Mouse (Mus musculus) myocyte (in vitro differentiated cells): ENCODE measurements around the gene Dennd4a. TPM values are rescaled to one million over a fixed set of nuclear protein-coding genes. Genes with fewer than 3 reads are reported as not detected.

Experiments
- H3K27me3 ChIP-seq: one replicate; pipeline ENCODE4 v1.6.1; 2011; ENCODE audit not compliant: control insufficient read depth, insufficient read depth, insufficient read length
- H3K36me3 ChIP-seq: one replicate; pipeline ENCODE4 v1.6.1; 2011; ENCODE audit not compliant: control insufficient read depth, insufficient read depth
- H3K4me2 ChIP-seq: one replicate; pipeline ENCODE4 v1.6.1; 2011; ENCODE audit warnings: low read depth, control low read depth
- H3K4me3 ChIP-seq: one replicate; pipeline ENCODE4 v1.5.1; 2011; ENCODE audit warnings: mild to moderate bottlenecking, control low read depth, moderate library complexity
- H3K79me2 ChIP-seq: one replicate; pipeline ENCODE4 v1.6.1; 2011; ENCODE audit not compliant: control insufficient read depth, insufficient read depth
- H3ac ChIP-seq: one replicate; pipeline ENCODE4 v1.6.1; 2011; ENCODE audit not compliant: control insufficient read depth, insufficient read length
- CEBPB ChIP-seq: IDR thresholded peaks from 2 replicates; pipeline ENCODE4 v1.6.1; 2011; ENCODE audit warnings: mild to moderate bottlenecking, moderate library complexity; ENCODE audit not compliant: poor library complexity, insufficient read depth, severe bottlenecking
- E2F4 ChIP-seq: IDR thresholded peaks from one replicate; pipeline ENCODE4 v1.6.1; 2011; ENCODE audit warnings: mild to moderate bottlenecking, control low read depth, moderate library complexity; ENCODE audit not compliant: insufficient read depth
- MAX ChIP-seq: IDR thresholded peaks from one replicate; pipeline ENCODE4 v1.6.1; 2011; ENCODE audit warnings: low read depth, mild to moderate bottlenecking, control low read depth
- MYOD1 ChIP-seq, 3 experiments: IDR thresholded peaks; one replicate each; pipeline ENCODE4 v1.6.1; 2011; ENCODE audit warnings: control low read depth in 2 of 3, low read depth in 2 of 3, mild to moderate bottlenecking in 2 of 3, moderate library complexity in 1 of 3; ENCODE audit not compliant: insufficient read length in 2 of 3, control insufficient read depth in 1 of 3
- MYOG ChIP-seq, 3 experiments: IDR thresholded peaks; one replicate each; pipeline ENCODE4 v1.6.1; 2011; ENCODE audit warnings: control low read depth in 2 of 3, low read depth in 2 of 3, mild to moderate bottlenecking in 2 of 3; ENCODE audit not compliant: insufficient read length in 2 of 3, control insufficient read depth in 1 of 3, insufficient read depth in 1 of 3
- POLR2A ChIP-seq: IDR thresholded peaks from one replicate; pipeline ENCODE4 v1.6.1; 2011; ENCODE audit warnings: low read depth, mild to moderate bottlenecking, control low read depth, moderate library complexity; ENCODE audit not compliant: insufficient read length
- POLR2AphosphoS2 ChIP-seq: IDR thresholded peaks from one replicate; pipeline ENCODE4 v1.6.1; 2011; ENCODE audit warnings: low read depth, control low read depth; ENCODE audit not compliant: insufficient read length
- REST ChIP-seq: IDR thresholded peaks from one replicate; pipeline ENCODE4 v1.6.1; 2011; ENCODE audit warnings: mild to moderate bottlenecking, control low read depth, moderate library complexity; ENCODE audit not compliant: insufficient read depth, insufficient read length
- SRF ChIP-seq: IDR thresholded peaks from one replicate; pipeline ENCODE4 v1.6.1; 2011; ENCODE audit warnings: low read depth; ENCODE audit not compliant: control insufficient read depth, insufficient read length
- TCF12 ChIP-seq: IDR thresholded peaks from one replicate; pipeline ENCODE4 v1.6.1; 2011; ENCODE audit warnings: mild to moderate bottlenecking, control low read depth; ENCODE audit not compliant: poor library complexity, insufficient read depth, severe bottlenecking
- TCF3 ChIP-seq: IDR thresholded peaks from one replicate; pipeline ENCODE4 v1.6.1; 2011; ENCODE audit warnings: low read depth, control low read depth; ENCODE audit not compliant: insufficient read length
- USF1 ChIP-seq: IDR thresholded peaks from one replicate; pipeline ENCODE4 v1.6.1; 2011; ENCODE audit warnings: low read depth, mild to moderate bottlenecking, control low read depth, moderate library complexity
- polyA plus RNA-seq: library from polyadenylated mRNA; unstranded; fragments of >200 nt; fragmentation: generic; extraction: Trizol; gene quantifications from one replicate; pipeline ENCODE4 v1.2.1, GENCODE M21; 2012; ENCODE audit warnings: missing spikeins

Dennd4a gene
- polyA plus RNA-seq, 1 experiment, result 5.0 TPM

DNA sequence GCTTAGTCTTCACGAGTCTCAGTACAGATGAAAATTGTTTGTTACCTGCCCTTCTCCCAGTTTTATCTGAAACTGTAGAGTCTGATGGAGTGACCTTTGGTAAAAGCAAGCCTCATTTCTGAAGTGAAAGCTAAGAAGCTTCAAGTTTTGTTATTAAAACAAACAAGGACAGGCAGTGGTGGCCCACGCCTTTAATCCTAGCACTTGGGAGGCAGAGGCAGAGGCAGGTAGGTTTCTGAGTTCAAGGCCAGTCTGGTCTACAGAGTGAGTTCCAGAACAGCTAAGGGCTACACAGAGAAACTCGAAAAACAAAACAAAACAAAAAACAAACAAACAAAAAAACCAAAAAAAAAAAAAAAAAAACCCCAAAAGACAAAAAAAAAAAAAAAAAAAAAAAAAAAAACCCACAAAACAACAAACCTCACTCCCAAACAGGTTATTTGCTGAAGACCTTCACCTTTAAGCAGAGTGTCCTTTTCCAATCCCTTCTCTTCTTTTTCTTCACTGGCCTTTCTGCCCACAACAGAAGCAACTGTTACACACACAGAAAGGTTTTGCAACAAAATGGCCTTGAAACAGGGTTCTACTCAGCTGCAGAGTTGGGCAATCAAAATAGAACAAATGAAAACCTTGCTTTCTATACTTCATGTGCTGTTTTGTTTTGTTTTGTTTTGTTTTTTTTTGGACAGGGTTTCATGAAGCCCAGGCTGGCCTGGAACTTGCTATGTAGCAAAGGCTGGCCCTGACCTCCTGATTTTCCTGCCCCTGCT, 15.1 kb upstream of the Dennd4a start:
- Histone ChIP-seq H3K4me3 (no peak overlapping the region), H3K79me2 (no peaks in the 10 kb centered on the region), H3K27me3 (no peaks in the 10 kb centered on the region), H3ac (no peak overlapping the region), H3K4me2 (no peak overlapping the region), H3K36me3 (no peaks in the 10 kb centered on the region)
- no peak for TF ChIP-seq USF1
- no peak for TF ChIP-seq POLR2AphosphoS2
- TF ChIP-seq E2F4, result no peak
- no peak for TF ChIP-seq TCF3
- TF ChIP-seq TCF12, result no peak
- TF ChIP-seq MYOG (IDR thresholded peaks at IDR 0.05; ENCODE audit: control insufficient read depth in 1 of 3, insufficient read depth in 1 of 3, insufficient read length in 2 of 3, low read depth in 2 of 3), result no peak
- no peak for TF ChIP-seq MYOD1 (IDR thresholded peaks at IDR 0.05; ENCODE audit: control insufficient read depth in 1 of 3, insufficient read length in 2 of 3, low read depth in 2 of 3)
- TF ChIP-seq SRF, result no peak
- TF ChIP-seq MAX, result no peak
- TF ChIP-seq POLR2A, result no peak
- TF ChIP-seq REST, result no peak
- TF ChIP-seq CEBPB, result no peak

DNA sequence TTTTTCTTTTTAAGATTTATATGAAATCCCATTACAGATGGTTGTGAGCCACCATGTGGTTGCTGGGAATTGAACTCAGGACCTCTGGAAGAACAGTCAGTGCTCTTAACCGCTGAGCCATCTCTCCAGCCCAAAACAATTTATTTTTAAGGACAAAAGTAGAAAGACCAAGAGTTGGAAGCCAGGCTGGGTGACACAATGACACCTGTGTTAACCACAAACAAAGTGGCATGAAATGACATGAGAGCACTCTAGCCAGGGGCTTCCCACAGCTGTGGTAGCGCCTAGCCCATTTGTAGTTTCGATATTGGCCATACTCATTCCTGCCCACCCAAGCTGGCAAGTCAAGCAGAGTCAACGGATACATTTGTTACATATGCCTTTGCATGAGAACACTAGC, 13.7 kb upstream of the Dennd4a start:
- Histone ChIP-seq H3K4me2 (no peak overlapping the region), H3K4me3 (no peak overlapping the region), H3K79me2 (no peaks in the 10 kb centered on the region), H3K36me3 (no peaks in the 10 kb centered on the region), H3ac (no peak overlapping the region), H3K27me3 (no peaks in the 10 kb centered on the region)
- TF ChIP-seq CEBPB (no peak), REST (no peak), POLR2A (no peak), E2F4 (no peak), MYOG (IDR thresholded peaks at IDR 0.05; ENCODE audit: control insufficient read depth in 1 of 3, insufficient read depth in 1 of 3, insufficient read length in 2 of 3, low read depth in 2 of 3) (no peak), TCF3 (no peak), TCF12 (no peak), SRF (no peak), MYOD1 (IDR thresholded peaks at IDR 0.05; ENCODE audit: control insufficient read depth in 1 of 3, insufficient read length in 2 of 3, low read depth in 2 of 3) (no peak)

DNA sequence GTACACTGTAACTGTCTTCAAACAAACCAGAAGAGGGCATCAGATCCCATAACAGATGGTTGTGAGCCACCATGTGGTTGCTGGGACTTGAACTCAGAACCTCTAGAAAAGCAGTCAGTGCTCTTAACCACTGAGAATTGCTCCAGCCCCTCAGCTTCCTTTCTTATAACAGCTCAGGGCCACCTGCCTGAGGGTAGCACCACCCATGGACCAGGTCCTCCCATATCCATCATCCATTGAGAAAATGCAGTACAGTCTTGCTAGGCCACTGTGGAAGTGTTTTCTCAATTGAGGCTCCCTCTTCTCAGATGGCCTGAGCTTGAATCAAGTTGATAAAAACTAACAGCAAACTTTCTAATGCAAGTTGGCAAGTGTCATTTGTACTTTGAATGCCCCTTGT, 13.0 kb upstream of the Dennd4a start:
- H3ac ChIP-seq, result no peak overlapping the region
- H3K27me3 ChIP-seq, result no peaks in the 10 kb centered on the region
- no peaks in the 10 kb centered on the region for H3K36me3 ChIP-seq
- no peaks in the 10 kb centered on the region for H3K79me2 ChIP-seq
- no peak for TF ChIP-seq SRF
- TF ChIP-seq TCF12, result no peak
- no peak for TF ChIP-seq REST
- no peak for TF ChIP-seq E2F4
- TF ChIP-seq CEBPB, result no peak
- TF ChIP-seq MYOG (IDR thresholded peaks at IDR 0.05; ENCODE audit: control insufficient read depth in 1 of 3, insufficient read depth in 1 of 3, insufficient read length in 2 of 3, low read depth in 2 of 3), result no peak
- TF ChIP-seq POLR2A, result no peak
- TF ChIP-seq TCF3, result no peak
- no peak for TF ChIP-seq USF1
- no peak for TF ChIP-seq POLR2AphosphoS2
- TF ChIP-seq MYOD1 (IDR thresholded peaks at IDR 0.05; ENCODE audit: control insufficient read depth in 1 of 3, insufficient read length in 2 of 3, low read depth in 2 of 3), result no peak
- no peak for TF ChIP-seq MAX
- H3K4me2 ChIP-seq, result no peak overlapping the region
- H3K4me3 ChIP-seq, result no peak overlapping the region

GRCm38 (mm10) chr9:64798859-64799258, 12.3 kb upstream of the Dennd4a start:
- no peaks in the 10 kb centered on the region for H3K27me3 ChIP-seq
- no peaks in the 10 kb centered on the region for H3K79me2 ChIP-seq
- TF ChIP-seq POLR2A (no peak), CEBPB (no peak), TCF3 (no peak)
- no peak overlapping the region for H3ac ChIP-seq
- H3K4me3 ChIP-seq, result no peak overlapping the region
- H3K4me2 ChIP-seq, result no peak overlapping the region
- no peaks in the 10 kb centered on the region for H3K36me3 ChIP-seq

GRCm38 (mm10) chr9:64799504-64799903, 11.6 kb upstream of the Dennd4a start:
- Histone ChIP-seq H3K36me3 (no peaks in the 10 kb centered on the region), H3K4me3 (no peak overlapping the region), H3ac (no peak overlapping the region), H3K27me3 (no peaks in the 10 kb centered on the region), H3K4me2 (no peak overlapping the region), H3K79me2 (no peaks in the 10 kb centered on the region)
- TF ChIP-seq CEBPB (no peak), REST (no peak)
